Mouse (Mus musculus): ENCODE results near the gene Zfp622. TPM values are rescaled to one million over a fixed set of nuclear protein-coding genes. Genes with fewer than 3 reads are reported as not detected.

Zfp622 gene
- polyA plus RNA-seq, 1 experiment from 2014 or later, result 38.7 TPM

GRCm38 (mm10) chr15:26040567-26040966 is 56.4 kb downstream of the Zfp622 start:
- 22% methylated on average over 1 of the region's 1 CpGs for WGBS
- no peak for ATAC-seq (ENCODE audit: low read depth)
- H3K4me2 ChIP-seq, result no peak overlapping the region
- H3K27ac ChIP-seq (replicated peaks), result no peak overlapping the region
- no peaks in the 10 kb centered on the region for H3K9me3 ChIP-seq
- no peaks in the 10 kb centered on the region for H3K36me3 ChIP-seq
- no peak overlapping the region for H3K4me3 ChIP-seq
- no peak overlapping the region for H3K9ac ChIP-seq
- no peaks in the 10 kb centered on the region for H3K4me1 ChIP-seq (replicated peaks)
- H3K27me3 ChIP-seq, result no peaks in the 10 kb centered on the region

DNA sequence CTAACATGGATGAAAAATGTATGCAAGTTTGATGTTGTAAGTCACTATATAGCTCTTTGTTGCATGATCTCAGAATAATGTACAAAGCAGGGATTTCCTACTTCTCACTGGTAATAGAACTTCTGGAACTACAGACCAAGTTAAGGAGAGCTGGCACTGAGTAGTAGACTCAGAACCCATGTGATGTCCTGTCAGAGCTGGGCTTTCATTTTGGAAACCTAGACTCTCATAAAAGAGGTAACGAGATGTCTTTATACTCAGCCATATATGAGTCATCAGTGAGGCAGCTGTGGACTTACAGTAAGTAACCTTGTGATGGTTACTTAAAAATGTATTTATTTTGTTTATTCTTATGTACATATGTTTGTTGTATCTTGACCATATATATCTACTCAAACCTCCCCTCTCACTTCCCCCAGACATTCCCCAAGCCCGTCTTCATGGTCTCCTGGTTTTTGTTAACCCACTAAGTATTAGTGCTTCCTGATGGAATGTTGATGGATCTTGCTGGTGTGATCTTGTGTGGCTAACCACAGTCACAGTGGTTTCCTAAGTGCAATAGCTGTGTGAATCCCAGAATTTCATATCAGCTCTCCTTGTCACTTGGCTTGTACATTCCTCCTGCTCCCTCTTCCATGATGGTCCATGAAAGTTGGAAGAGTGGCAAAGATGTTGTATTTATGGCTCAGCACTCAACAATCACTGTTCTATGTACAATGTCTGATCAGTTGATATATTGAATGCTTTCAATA is 57.2 kb downstream of the Zfp622 start:
- H3K27ac ChIP-seq (replicated peaks), result no peak overlapping the region
- no peak for ATAC-seq (ENCODE audit: low read depth)
- no peak overlapping the region for H3K4me3 ChIP-seq
- H3K9ac ChIP-seq, result no peak overlapping the region
- no peaks in the 10 kb centered on the region for H3K36me3 ChIP-seq
- H3K4me1 ChIP-seq (replicated peaks), result no peaks in the 10 kb centered on the region
- 84% methylated on average over 2 of the region's 2 CpGs for WGBS
- no peaks in the 10 kb centered on the region for H3K27me3 ChIP-seq
- no peaks in the 10 kb centered on the region for H3K9me3 ChIP-seq
- no peak overlapping the region for H3K4me2 ChIP-seq

Small RNAs within 50 kb of the gene (microRNA-seq; reads per million reads assigned to microRNA genes)
- not detected for gene Mir7212

Other genes with a start within 250 kb of the Zfp622 start
- gene Retreg1, start 141.2 kb upstream of the Zfp622 start, polyA plus RNA-seq (2015; fragmentation: Nextera tagmentation; extraction: Ambion mirVana), result 9.0 and 11.3 TPM in 2 replicates